In the genomic region with DNA sequence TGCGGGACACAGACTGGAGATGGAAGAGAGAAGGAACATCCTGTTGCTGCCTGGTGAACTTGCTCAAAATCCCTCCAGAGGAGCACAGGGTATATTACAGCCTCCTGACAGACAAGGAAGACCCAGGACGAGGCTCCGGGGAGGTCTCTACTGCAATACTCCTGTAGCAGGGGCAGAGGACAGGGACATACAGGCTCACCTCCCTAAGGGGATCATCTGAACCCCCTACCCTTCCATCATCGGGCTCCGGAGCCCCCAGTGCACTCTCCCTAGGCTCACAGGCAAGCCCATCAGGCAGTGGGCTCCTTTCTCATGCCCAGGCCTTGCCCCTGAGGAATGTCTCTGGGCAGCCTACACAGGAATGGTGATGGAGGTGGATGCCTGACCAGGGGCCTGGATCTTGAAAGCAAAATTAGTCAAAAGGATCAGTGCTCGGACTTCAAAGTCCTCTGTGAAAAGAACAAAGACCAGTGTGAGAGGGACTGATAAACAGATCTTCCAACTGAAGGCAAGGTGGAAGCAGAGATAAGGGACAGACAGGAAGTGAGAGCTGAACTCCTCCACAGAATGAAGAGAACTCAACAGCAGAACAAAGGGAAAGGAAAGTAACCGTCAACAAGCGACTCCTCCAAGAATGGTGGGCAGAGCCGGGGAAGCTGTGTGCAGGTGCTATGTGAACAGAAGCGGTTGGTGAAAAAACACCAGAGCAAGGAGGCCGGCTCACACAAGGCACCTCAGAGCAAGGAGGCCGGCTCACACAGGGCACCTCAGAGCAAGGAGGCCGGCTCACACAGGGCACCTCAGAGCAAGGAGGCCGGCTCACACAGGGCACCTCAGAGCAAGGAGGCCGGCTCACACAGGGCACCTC, we compare ENCODE assay signal across 9 mouse cellular contexts. TPM values are rescaled to one million over a fixed set of nuclear protein-coding genes. Genes with fewer than 3 reads are reported as not detected.
DNase-seq lines count a peak whose midpoint lies in the region; ATAC-seq and TF ChIP-seq lines count a peak whose summit lies in the region.
"Had no signal": no experiment of that assay in that cellular context is flagged by ENCODE, and none has a peak within 500 bp of the region (broad histone marks: within the 10 kb centered on the region; RNA-seq: fewer than 3 reads in every experiment).

No protein-coding gene starts in this region.

- peak; percentile 24 for TF ChIP-seq CTCF in hindbrain, postnatal 0 days (IDR thresholded peaks at IDR 0.05; ENCODE audit: low read depth)

- H3K36me3 ChIP-seq in hindbrain, postnatal 0 days (ENCODE audit: insufficient read depth, low read length): peaks cover 23% of the 10 kb centered on the region; the same call in 1 of the 2 replicates
- peaks cover 21% of the 10 kb centered on the region for H3K36me3 ChIP-seq in hindbrain, embryonic 16.5 days (ENCODE audit: control insufficient read depth, insufficient read depth, low read length)
- H3K36me3 ChIP-seq in hindbrain, embryonic 12.5 days: peaks cover 39% of the 10 kb centered on the region

- H3K9ac ChIP-seq in hindbrain, postnatal 0 days (replicated peaks; ENCODE audit: low read length): no peak overlapping the region; the same call in 1 of the 2 replicates
- no peak overlapping the region; the same call in 1 of the 2 replicates for H3K9ac ChIP-seq in hindbrain, embryonic 16.5 days (ENCODE audit: low read depth, low read length)
- H3K9ac ChIP-seq in hindbrain, embryonic 12.5 days: no peak overlapping the region
- H3K9ac ChIP-seq: hindbrain, embryonic 14.5 days had no signal

- no peaks in the 10 kb centered on the region for H3K9me3 ChIP-seq in hindbrain, postnatal 0 days (ENCODE audit: low read length)
- no peaks in the 10 kb centered on the region for H3K9me3 ChIP-seq in hindbrain, embryonic 16.5 days (ENCODE audit: control insufficient read depth, low read length)
- H3K9me3 ChIP-seq in hindbrain, embryonic 12.5 days (replicated peaks): no peaks in the 10 kb centered on the region

- no peak for ATAC-seq in hindbrain, postnatal 0 days
- ATAC-seq in hindbrain, embryonic 16.5 days: no peak
- peak; percentile 60 for ATAC-seq in erythroid progenitor cell, adult 5-6 weeks (replicated peaks; ENCODE audit: low FRiP score, poor library complexity, severe bottlenecking)
- ATAC-seq in frontal cortex, adult (ENCODE audit: low TSS enrichment): no peak
- ATAC-seq in hindbrain, embryonic 12.5 days (ENCODE audit: low FRiP score): no peak

- DNase-seq in hindbrain, postnatal 0 days (ENCODE audit: low spot score): no peak
- DNase-seq in MEL-GATA-1-ER (ENCODE audit: extremely low read depth, low read depth): peak; percentile 95
- peak; percentile 17 for DNase-seq in mesoderm, embryonic 11.5 days (ENCODE audit: low read depth, low spot score)
- no peak for DNase-seq in urinary bladder, postnatal 10 days (ENCODE audit: low spot score)

- no peaks in the 10 kb centered on the region for H3K4me1 ChIP-seq in hindbrain, postnatal 0 days (ENCODE audit: insufficient read depth, low read length)
- no peaks in the 10 kb centered on the region for H3K4me1 ChIP-seq in hindbrain, embryonic 16.5 days (ENCODE audit: control insufficient read depth, insufficient read depth, low read depth, low read length)
- H3K4me1 ChIP-seq in hindbrain, embryonic 12.5 days: peaks cover 2% of the 10 kb centered on the region; the same call in 1 of the 2 replicates

- WGBS in hindbrain, postnatal 0 days: 81% methylated on average over 14 of the region's 15 CpGs
- WGBS in hindbrain, embryonic 16.5 days: 67% methylated on average over 15 of the region's 15 CpGs
- WGBS in hindbrain, embryonic 12.5 days: 69% methylated on average over 15 of the region's 15 CpGs

- no peak overlapping the region for H3K4me3 ChIP-seq in hindbrain, postnatal 0 days (ENCODE audit: low read length)
- no peak overlapping the region for H3K4me3 ChIP-seq in hindbrain, embryonic 16.5 days (ENCODE audit: low read length)
- H3K4me3 ChIP-seq in hindbrain, embryonic 12.5 days: no peak overlapping the region

- H3K27me3 ChIP-seq in hindbrain, postnatal 0 days (ENCODE audit: insufficient read depth, low read length): no peaks in the 10 kb centered on the region
- H3K27me3 ChIP-seq in hindbrain, embryonic 16.5 days (replicated peaks; ENCODE audit: control insufficient read depth, insufficient read depth, low read length): no peaks in the 10 kb centered on the region
- H3K27me3 ChIP-seq in hindbrain, embryonic 12.5 days: no peaks in the 10 kb centered on the region

- H3K4me2 ChIP-seq in hindbrain, postnatal 0 days (ENCODE audit: low read depth, low read length): no peak overlapping the region
- no peak overlapping the region for H3K4me2 ChIP-seq in hindbrain, embryonic 16.5 days (ENCODE audit: low read length)
- H3K4me2 ChIP-seq in hindbrain, embryonic 12.5 days (replicated peaks): no peak overlapping the region
- H3K4me2 ChIP-seq: hindbrain, embryonic 14.5 days had no signal

- H3K27ac ChIP-seq in hindbrain, postnatal 0 days: no peak overlapping the region
- H3K27ac ChIP-seq in hindbrain, embryonic 16.5 days (ENCODE audit: low read depth, low read length): no peak overlapping the region; the same call in 1 of the 2 replicates
- H3K27ac ChIP-seq in hindbrain, embryonic 12.5 days: no peak overlapping the region
- H3K27ac ChIP-seq: hindbrain, embryonic 14.5 days had no signal

RNA-seq across cellular contexts. Expression of gene Stat5a, which starts 32.3 kb away (rescaled TPM):
- 4.1 and 5.5 TPM in 2 replicates for total RNA-seq in hindbrain, postnatal 0 days (2014; rRNA removed)
- polyA plus RNA-seq in hindbrain, postnatal 0 days (2015; fragmentation: Nextera tagmentation; extraction: Ambion mirVana): 2.5 and 3.3 TPM in 2 replicates
- polyA plus RNA-seq in hindbrain, embryonic 16.5 days (2015; fragmentation: Nextera tagmentation; extraction: Ambion mirVana): 1.8 and 2.4 TPM in 2 replicates
- total RNA-seq in erythroid progenitor cell, adult 5-6 weeks (2015; ENCODE audit: low replicate concordance): 3.2 and 7.5 TPM in 2 replicates
- total RNA-seq in erythroid progenitor cell, adult 5-6 weeks (2017; ENCODE audit: low replicate concordance): 5.3 and 5.4 TPM in 2 replicates
- polyA plus RNA-seq in hindbrain, embryonic 12.5 days (2016; fragmentation: Nextera tagmentation; extraction: Ambion mirVana): 1.4 and 2.8 TPM in 2 replicates

RNA-seq across cellular contexts. Expression of gene Stat5b, which starts 41.0 kb away (rescaled TPM):
- total RNA-seq in hindbrain, postnatal 0 days (2014; rRNA removed): 21.8 and 25.0 TPM in 2 replicates
- 12.5 and 12.8 TPM in 2 replicates for polyA plus RNA-seq in hindbrain, postnatal 0 days (2015; fragmentation: Nextera tagmentation; extraction: Ambion mirVana)
- polyA plus RNA-seq in hindbrain, embryonic 16.5 days (2015; fragmentation: Nextera tagmentation; extraction: Ambion mirVana): 15.0 and 18.9 TPM in 2 replicates
- total RNA-seq in erythroid progenitor cell, adult 5-6 weeks (2015; ENCODE audit: low replicate concordance): 5.9 and 10.1 TPM in 2 replicates
- total RNA-seq in erythroid progenitor cell, adult 5-6 weeks (2017; ENCODE audit: low replicate concordance): 7.0 and 10.3 TPM in 2 replicates
- 17.3 and 20.5 TPM in 2 replicates for polyA plus RNA-seq in hindbrain, embryonic 12.5 days (2016; fragmentation: Nextera tagmentation; extraction: Ambion mirVana)

RNA-seq across cellular contexts. Expression of gene Stat3, which starts 47.9 kb away (rescaled TPM):
- 49.7 and 56.2 TPM in 2 replicates for total RNA-seq in hindbrain, postnatal 0 days (2014; rRNA removed)
- polyA plus RNA-seq in hindbrain, postnatal 0 days (2015; fragmentation: Nextera tagmentation; extraction: Ambion mirVana): 41.4 and 43.4 TPM in 2 replicates
- 49.2 and 49.5 TPM in 2 replicates for polyA plus RNA-seq in hindbrain, embryonic 16.5 days (2015; fragmentation: Nextera tagmentation; extraction: Ambion mirVana)
- total RNA-seq in erythroid progenitor cell, adult 5-6 weeks (2015; ENCODE audit: low replicate concordance): 31.0 and 31.4 TPM in 2 replicates
- 26.2 and 26.6 TPM in 2 replicates for total RNA-seq in erythroid progenitor cell, adult 5-6 weeks (2017; ENCODE audit: low replicate concordance)
- polyA plus RNA-seq in hindbrain, embryonic 12.5 days (2016; fragmentation: Nextera tagmentation; extraction: Ambion mirVana): 41.4 and 47.4 TPM in 2 replicates

Comparison
In these comparisons a context has a peak if more than half of its experiments do, and no peak if none do; other contexts are left out.
1. DNase-seq: peak in MEL-GATA-1-ER (single experiment) and mesoderm, embryonic 11.5 days (single experiment); none in hindbrain, postnatal 0 days (single experiment) and urinary bladder, postnatal 10 days (single experiment).